Comparison of ENCODE assay signal across 8 mouse cellular contexts in genomic region chr5:96965029-96965403, GRCm38 (mm10). TPM values are rescaled to one million over a fixed set of nuclear protein-coding genes. Genes with fewer than 3 reads are reported as not detected.
DNase-seq lines count a peak whose midpoint lies in the region; ATAC-seq lines count a peak whose summit lies in the region.

No protein-coding gene starts in this region.

- H3K27me3 ChIP-seq in lung, embryonic 16.5 days (ENCODE audit: control insufficient read depth, insufficient read depth, low read depth, low read length): no peaks in the 10 kb centered on the region
- no peaks in the 10 kb centered on the region for H3K27me3 ChIP-seq in neural tube, embryonic 15.5 days (replicated peaks)

- H3K4me1 ChIP-seq in lung, embryonic 16.5 days (replicated peaks; ENCODE audit: control insufficient read depth, insufficient read depth, low read length): peaks cover 4% of the 10 kb centered on the region; the same call in 1 of the 2 replicates
- H3K4me1 ChIP-seq in neural tube, embryonic 15.5 days: peaks cover 9% of the 10 kb centered on the region

- 59% methylated on average over 2 of the region's 2 CpGs for WGBS in lung, embryonic 16.5 days
- 51% methylated on average over 2 of the region's 2 CpGs for WGBS in neural tube, embryonic 15.5 days

- H3K36me3 ChIP-seq in lung, embryonic 16.5 days (ENCODE audit: control insufficient read depth, insufficient read depth, low read length): no peaks in the 10 kb centered on the region
- no peaks in the 10 kb centered on the region for H3K36me3 ChIP-seq in neural tube, embryonic 15.5 days

- H3K27ac ChIP-seq in lung, embryonic 16.5 days (ENCODE audit: low read length): no peak overlapping the region
- H3K27ac ChIP-seq in neural tube, embryonic 15.5 days (replicated peaks): no peak overlapping the region

- peak overlapping the region; percentile 40; the same call in 1 of the 2 replicates for H3K4me2 ChIP-seq in lung, embryonic 16.5 days (ENCODE audit: low read depth, low read length)
- H3K4me2 ChIP-seq in neural tube, embryonic 15.5 days: peak overlapping the region; percentile 46

- DNase-seq in adrenal gland, adult (ENCODE audit: inconsistent age in 2 of 2, low spot score in 1 of 2): peak; percentile 12 to 56
- no peak for DNase-seq in adrenal gland, adult 2 months
- no peak for DNase-seq in lung, postnatal 25 days (ENCODE audit: low spot score)
- DNase-seq in kidney, postnatal 10 days: peak; percentile 9
- no peak for DNase-seq in cerebellum, postnatal 25 days
- DNase-seq in retina, postnatal 1 day: no peak

- no peaks in the 10 kb centered on the region for H3K9me3 ChIP-seq in lung, embryonic 16.5 days (ENCODE audit: control insufficient read depth, low read length)
- no peaks in the 10 kb centered on the region for H3K9me3 ChIP-seq in neural tube, embryonic 15.5 days (replicated peaks)

- no peak for ATAC-seq in lung, embryonic 16.5 days (ENCODE audit: low read depth)
- ATAC-seq in neural tube, embryonic 15.5 days (ENCODE audit: low FRiP score): no peak

- H3K4me3 ChIP-seq in lung, embryonic 16.5 days (ENCODE audit: low read length): no peak overlapping the region
- no peak overlapping the region for H3K4me3 ChIP-seq in neural tube, embryonic 15.5 days (replicated peaks)

- H3K9ac ChIP-seq in lung, embryonic 16.5 days (ENCODE audit: low read length): no peak overlapping the region
- no peak overlapping the region for H3K9ac ChIP-seq in neural tube, embryonic 15.5 days (replicated peaks)

RNA-seq across cellular contexts. Expression of gene Bmp2k, which starts 32.5 kb away (rescaled TPM):
- 10 to 100 TPM; 26.0 to 38.8 TPM for total RNA-seq in adrenal gland, adult 2 months (2021)
- 9.5 and 10.6 TPM in 2 replicates for polyA plus RNA-seq in adrenal gland, adult 2 months (2012; rRNA removed)
- 9.7 and 11.5 TPM in 2 replicates for polyA plus RNA-seq in lung, embryonic 16.5 days (2015; fragmentation: Nextera tagmentation; extraction: Ambion mirVana)
- polyA plus RNA-seq in neural tube, embryonic 15.5 days (2015; fragmentation: Nextera tagmentation; extraction: Ambion mirVana): 7.8 and 10.9 TPM in 2 replicates

Comparison
In these comparisons a context has a peak if more than half of its experiments do, and no peak if none do; other contexts are left out.
1. DNase-seq: peak in adrenal gland, adult (2 of 2) and kidney, postnatal 10 days (single experiment); none in adrenal gland, adult 2 months (single experiment), lung, postnatal 25 days (single experiment), cerebellum, postnatal 25 days (0 of 2) and retina, postnatal 1 day (single experiment).